Mouse (Mus musculus) liver, adult (tissue): ENCODE measurements around the gene Adgrl3.

Experiments
- GATA4 ChIP-seq: IDR thresholded peaks from 2 replicates; pipeline ENCODE4 v1.6.1; 2014; ENCODE audit warnings: mild to moderate bottlenecking, low read length; ENCODE audit not compliant: insufficient replicate concordance

Gene Adgrl3

GRCm38 (mm10) chr5:81060950-81061349 lies 41.0 kb downstream of the Adgrl3 start:
- TF ChIP-seq GATA4, result no peak

- TF ChIP-seq GATA4, result no peak
These were observed 41.4 kb downstream of the Adgrl3 start for GRCm38 (mm10) chr5:81061386-81061785.

GRCm38 (mm10) chr5:81064026-81064425 lies 44.1 kb downstream of the Adgrl3 start:
- TF ChIP-seq GATA4, result no peak

GRCm38 (mm10) chr5:81068173-81068572 lies 48.2 kb downstream of the Adgrl3 start:
- TF ChIP-seq GATA4, result no peak

- no peak for TF ChIP-seq GATA4
These were observed 48.9 kb downstream of the Adgrl3 start for GRCm38 (mm10) chr5:81068839-81069238.

GRCm38 (mm10) chr5:81072888-81073287 lies 53.0 kb downstream of the Adgrl3 start:
- TF ChIP-seq GATA4, result no peak

- no peak for TF ChIP-seq GATA4
These were observed 53.9 kb downstream of the Adgrl3 start for GRCm38 (mm10) chr5:81073875-81074274.

- no peak for TF ChIP-seq GATA4
These were observed 56.4 kb downstream of the Adgrl3 start for GRCm38 (mm10) chr5:81076377-81076776.

GRCm38 (mm10) chr5:81077031-81077430 lies 57.1 kb downstream of the Adgrl3 start:
- no peak for TF ChIP-seq GATA4

- no peak for TF ChIP-seq GATA4
These were observed 58.1 kb downstream of the Adgrl3 start for GRCm38 (mm10) chr5:81077990-81078389.

GRCm38 (mm10) chr5:81083698-81084360 lies 63.9 kb downstream of the Adgrl3 start:
- no peak for TF ChIP-seq GATA4

- no peak for TF ChIP-seq GATA4
These were observed 65.2 kb downstream of the Adgrl3 start for GRCm38 (mm10) chr5:81085152-81085551.

GRCm38 (mm10) chr5:81088667-81089066 lies 68.7 kb downstream of the Adgrl3 start:
- TF ChIP-seq GATA4, result no peak

GRCm38 (mm10) chr5:81094618-81095017 lies 74.7 kb downstream of the Adgrl3 start:
- TF ChIP-seq GATA4, result no peak

GRCm38 (mm10) chr5:81097131-81097530 lies 77.2 kb downstream of the Adgrl3 start:
- no peak for TF ChIP-seq GATA4

GRCm38 (mm10) chr5:81107431-81107830 lies 87.5 kb downstream of the Adgrl3 start:
- no peak for TF ChIP-seq GATA4

GRCm38 (mm10) chr5:81124483-81124882 lies 104.5 kb downstream of the Adgrl3 start:
- no peak for TF ChIP-seq GATA4

GRCm38 (mm10) chr5:81127639-81128038 lies 107.7 kb downstream of the Adgrl3 start:
- no peak for TF ChIP-seq GATA4

- TF ChIP-seq GATA4, result no peak
These were observed 116.5 kb downstream of the Adgrl3 start for GRCm38 (mm10) chr5:81136394-81136793.
